Mouse (Mus musculus): ENCODE measurements around the gene Blcap. TPM values are rescaled to one million over a fixed set of nuclear protein-coding genes. Genes with fewer than 3 reads are reported as not detected.

Gene Blcap
- polyA plus RNA-seq, 1 experiment from 2014 or later = 100.0 TPM

DNA sequence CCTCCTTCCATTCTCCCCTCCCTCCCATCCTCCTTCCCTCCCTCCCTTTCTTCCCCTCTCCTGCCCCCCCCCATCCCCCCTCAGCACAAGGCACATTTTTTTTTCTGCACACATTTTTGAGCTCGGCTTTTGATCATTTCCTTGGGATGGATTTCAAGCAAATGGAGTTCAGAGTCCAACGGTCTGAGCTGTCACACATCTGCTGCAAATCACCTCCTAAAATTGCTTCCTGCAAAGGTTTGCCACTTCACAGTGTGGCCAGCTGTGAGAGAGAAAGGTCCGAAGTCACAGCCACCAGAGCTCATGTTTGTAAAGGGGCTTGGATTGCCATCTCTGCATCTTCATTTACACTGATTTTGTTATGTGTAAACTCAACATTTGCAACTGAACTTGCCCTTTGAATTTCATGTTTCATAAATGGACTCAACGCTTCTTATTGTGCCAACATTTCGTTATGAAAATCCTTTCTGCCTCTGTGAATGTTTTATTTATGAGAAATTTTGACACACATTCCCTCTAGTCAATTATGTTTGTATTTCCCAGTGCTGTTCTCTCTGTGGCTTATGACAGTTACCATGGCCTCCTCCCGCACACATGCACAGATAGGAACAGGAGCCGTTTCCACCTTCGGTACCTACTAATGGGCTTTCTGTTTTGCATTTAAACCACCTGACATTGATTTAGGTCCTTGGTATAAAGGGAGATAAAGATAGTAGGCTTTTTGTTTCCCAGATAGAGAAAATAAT lies 39.2 kb downstream of the Blcap start:
- no peak overlapping the region for H3K4me3 ChIP-seq
- no peaks in the 10 kb centered on the region for H3K36me3 ChIP-seq
- peaks cover 59% of the 10 kb centered on the region for H3K4me1 ChIP-seq (replicated peaks)
- no peak for DNase-seq (ENCODE audit: low spot score)
- 67% methylated on average over 8 of the region's 8 CpGs for WGBS
- peaks cover 20% of the 10 kb centered on the region for H3K27me3 ChIP-seq (ENCODE audit: insufficient read depth, poor library complexity, severe bottlenecking)
- peak overlapping the region; percentile 36; the same call in 1 of the 2 replicates for H3K27ac ChIP-seq
- no peaks in the 10 kb centered on the region for H3K9me3 ChIP-seq

DNA sequence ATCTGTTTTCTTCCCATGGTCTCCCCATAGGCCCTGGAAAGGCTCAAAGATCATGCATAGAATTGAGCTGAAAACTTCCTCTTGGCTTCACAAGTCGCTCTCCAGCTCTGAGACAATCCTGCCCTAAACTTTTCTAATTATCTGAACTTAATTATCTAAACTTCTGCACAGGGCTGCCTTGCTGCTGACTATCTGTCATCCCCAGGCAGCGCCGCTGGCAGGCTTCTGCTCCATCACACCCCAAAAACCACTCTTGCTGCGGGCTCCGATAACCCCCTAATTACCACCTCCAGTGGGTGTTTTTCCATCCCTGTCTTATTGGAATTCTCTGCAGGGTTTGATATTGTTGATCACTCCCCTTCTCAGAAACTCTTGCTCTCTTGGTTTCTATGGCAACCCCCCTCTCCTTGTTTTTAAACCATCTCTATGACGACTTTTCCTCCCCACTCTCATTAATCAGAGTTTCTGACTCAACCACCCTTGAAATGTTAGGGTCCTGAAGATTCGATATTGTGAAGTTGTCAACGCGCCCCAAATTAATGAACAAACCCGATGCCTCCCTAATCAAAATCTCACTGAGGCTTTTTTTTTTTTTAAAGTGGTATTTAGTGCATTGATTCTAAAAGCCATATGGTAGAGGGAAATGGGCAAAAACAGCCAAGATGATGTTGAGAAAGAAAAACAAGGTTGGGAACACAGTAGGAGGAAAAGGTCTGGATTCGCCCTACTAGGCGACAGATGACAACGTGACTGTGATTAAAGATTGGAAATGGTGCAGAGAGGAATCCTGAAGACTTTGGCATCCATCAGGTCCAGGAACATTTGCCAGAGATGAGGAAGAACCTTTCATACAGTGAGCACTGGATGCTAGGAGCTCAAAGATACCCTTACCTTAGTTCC lies 40.8 kb downstream of the Blcap start:
- WGBS = 73% methylated on average over 13 of the region's 13 CpGs
- no peak for DNase-seq (ENCODE audit: low spot score)
- no peak overlapping the region for H3K4me3 ChIP-seq
- H3K27me3 ChIP-seq (ENCODE audit: insufficient read depth, poor library complexity, severe bottlenecking) = peaks cover 23% of the 10 kb centered on the region
- H3K36me3 ChIP-seq = no peaks in the 10 kb centered on the region
- H3K27ac ChIP-seq = peak overlapping the region; percentile 45
- no peaks in the 10 kb centered on the region for H3K9me3 ChIP-seq
- peaks cover 57% of the 10 kb centered on the region for H3K4me1 ChIP-seq (replicated peaks)

- DNase-seq (ENCODE audit: low spot score) = no peak
- peaks cover 23% of the 10 kb centered on the region for H3K27me3 ChIP-seq (ENCODE audit: insufficient read depth, poor library complexity, severe bottlenecking)
- no peaks in the 10 kb centered on the region for H3K36me3 ChIP-seq
- no peak overlapping the region for H3K4me3 ChIP-seq
- peaks cover 71% of the 10 kb centered on the region for H3K4me1 ChIP-seq (replicated peaks)
- no peaks in the 10 kb centered on the region for H3K9me3 ChIP-seq
- WGBS = 37% methylated on average over 3 of the region's 3 CpGs
- peak overlapping the region; percentile 81 for H3K27ac ChIP-seq
Observed at GRCm38 (mm10) chr2:157522556-157522955, 48.5 kb downstream of the Blcap start.

GRCm38 (mm10) chr2:157520496-157520895 lies 50.6 kb downstream of the Blcap start:
- Histone ChIP-seq H3K27ac (peak overlapping the region; percentile 76), H3K36me3 (no peaks in the 10 kb centered on the region), H3K4me3 (no peak overlapping the region), H3K9me3 (no peaks in the 10 kb centered on the region), H3K4me1 (replicated peaks) (peaks cover 72% of the 10 kb centered on the region), H3K27me3 (ENCODE audit: insufficient read depth, poor library complexity, severe bottlenecking) (peaks cover 18% of the 10 kb centered on the region)
- DNase-seq (ENCODE audit: low spot score) = no peak
- 22% methylated on average over 5 of the region's 5 CpGs for WGBS

- no peaks in the 10 kb centered on the region for H3K36me3 ChIP-seq
- 41% methylated on average over 6 of the region's 6 CpGs for WGBS
- H3K27ac ChIP-seq = peak overlapping the region; percentile 57
- peaks cover 74% of the 10 kb centered on the region for H3K4me1 ChIP-seq (replicated peaks)
- DNase-seq (ENCODE audit: low spot score) = no peak
- H3K27me3 ChIP-seq (ENCODE audit: insufficient read depth, poor library complexity, severe bottlenecking) = peaks cover 18% of the 10 kb centered on the region
- H3K9me3 ChIP-seq = no peaks in the 10 kb centered on the region
- no peak overlapping the region for H3K4me3 ChIP-seq
Observed at GRCm38 (mm10) chr2:157519452-157519851, 51.6 kb downstream of the Blcap start.

- H3K36me3 ChIP-seq = no peaks in the 10 kb centered on the region
- H3K9me3 ChIP-seq = no peaks in the 10 kb centered on the region
- H3K4me1 ChIP-seq (replicated peaks) = peaks cover 78% of the 10 kb centered on the region
- no peak for DNase-seq (ENCODE audit: low spot score)
- 63% methylated on average over 7 of the region's 7 CpGs for WGBS
- H3K27me3 ChIP-seq (ENCODE audit: insufficient read depth, poor library complexity, severe bottlenecking) = peaks cover 18% of the 10 kb centered on the region
- H3K4me3 ChIP-seq = no peak overlapping the region
- peak overlapping the region; percentile 69 for H3K27ac ChIP-seq
Observed at GRCm38 (mm10) chr2:157518451-157518850, 52.6 kb downstream of the Blcap start.

GRCm38 (mm10) chr2:157517526-157517925 lies 53.5 kb downstream of the Blcap start:
- WGBS = 68% methylated on average over 6 of the region's 6 CpGs
- H3K27me3 ChIP-seq (ENCODE audit: insufficient read depth, poor library complexity, severe bottlenecking) = peaks cover 18% of the 10 kb centered on the region
- DNase-seq (ENCODE audit: low spot score) = no peak

GRCm38 (mm10) chr2:157514353-157514752 lies 56.7 kb downstream of the Blcap start:
- WGBS = 3% methylated on average over 4 of the region's 4 CpGs
- H3K4me1 ChIP-seq (replicated peaks) = peaks cover 74% of the 10 kb centered on the region
- H3K27me3 ChIP-seq (ENCODE audit: insufficient read depth, poor library complexity, severe bottlenecking) = peaks cover 20% of the 10 kb centered on the region
- 0 out of 2 replicates have a peak overlapping the region, but pooled peaks have one; percentile 2 for H3K4me3 ChIP-seq
- no peaks in the 10 kb centered on the region for H3K9me3 ChIP-seq
- no peaks in the 10 kb centered on the region for H3K36me3 ChIP-seq
- H3K27ac ChIP-seq = peak overlapping the region; percentile 86
- no peak for DNase-seq (ENCODE audit: low spot score)

More at GRCm38 (mm10) chr2:157517526-157517925, 53.5 kb downstream of the Blcap start:
- Histone ChIP-seq H3K27ac (peak overlapping the region; percentile 69), H3K9me3 (no peaks in the 10 kb centered on the region), H3K36me3 (no peaks in the 10 kb centered on the region), H3K4me3 (no peak overlapping the region), H3K4me1 (replicated peaks) (peaks cover 79% of the 10 kb centered on the region)

DNA sequence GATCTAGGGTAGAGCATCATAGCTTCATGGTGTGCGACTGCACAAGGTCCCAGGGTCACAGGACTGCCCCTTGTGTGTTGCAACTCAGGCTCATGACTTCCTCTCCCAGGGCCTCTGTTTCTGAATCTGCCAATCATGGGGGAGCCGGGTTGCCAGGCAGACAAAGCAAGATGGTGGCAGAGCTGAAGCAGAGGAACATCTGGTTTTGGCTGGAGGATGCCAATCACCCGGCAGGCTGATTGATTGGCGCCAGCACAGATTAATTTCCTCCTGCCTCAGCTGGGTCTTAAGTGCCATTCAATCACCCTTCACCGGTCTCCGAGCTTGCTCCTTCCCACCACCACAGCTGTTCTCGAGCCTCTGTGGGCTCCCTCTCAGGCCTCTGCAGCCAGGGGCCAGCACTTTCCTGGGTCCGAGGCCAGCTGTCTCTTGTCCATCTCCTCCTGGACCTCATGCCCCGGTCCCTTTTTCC lies 57.3 kb downstream of the Blcap start:
- Histone ChIP-seq H3K4me1 (replicated peaks) (peaks cover 70% of the 10 kb centered on the region), H3K27me3 (ENCODE audit: insufficient read depth, poor library complexity, severe bottlenecking) (peaks cover 22% of the 10 kb centered on the region), H3K4me3 (no peak overlapping the region), H3K27ac (peak overlapping the region; percentile 86), H3K9me3 (no peaks in the 10 kb centered on the region), H3K36me3 (no peaks in the 10 kb centered on the region)
- DNase-seq (ENCODE audit: low spot score) = peak; percentile 72
- 33% methylated on average over 9 of the region's 9 CpGs for WGBS

- 93% methylated on average over 9 of the region's 9 CpGs for WGBS
- H3K27ac ChIP-seq = peak overlapping the region; percentile 86; the same call in 1 of the 2 replicates
- no peak for DNase-seq (ENCODE audit: low spot score)
- H3K4me1 ChIP-seq (replicated peaks) = peaks cover 70% of the 10 kb centered on the region
- no peak overlapping the region for H3K4me3 ChIP-seq
- no peaks in the 10 kb centered on the region for H3K9me3 ChIP-seq
- no peaks in the 10 kb centered on the region for H3K36me3 ChIP-seq
- peaks cover 22% of the 10 kb centered on the region for H3K27me3 ChIP-seq (ENCODE audit: insufficient read depth, poor library complexity, severe bottlenecking)
Observed at GRCm38 (mm10) chr2:157512859-157513258, 58.2 kb downstream of the Blcap start.

- 73% methylated on average over 4 of the region's 4 CpGs for WGBS
- H3K4me1 ChIP-seq (replicated peaks) = peaks cover 81% of the 10 kb centered on the region
- H3K27ac ChIP-seq = no peak overlapping the region
- H3K9me3 ChIP-seq = no peaks in the 10 kb centered on the region
- H3K4me3 ChIP-seq = no peak overlapping the region
- no peaks in the 10 kb centered on the region for H3K36me3 ChIP-seq
- H3K27me3 ChIP-seq (ENCODE audit: insufficient read depth, poor library complexity, severe bottlenecking) = peaks cover 34% of the 10 kb centered on the region
- DNase-seq (ENCODE audit: low spot score) = no peak
Observed at GRCm38 (mm10) chr2:157510031-157510430, 61.0 kb downstream of the Blcap start.

- Histone ChIP-seq H3K4me1 (replicated peaks) (peaks cover 77% of the 10 kb centered on the region), H3K36me3 (no peaks in the 10 kb centered on the region), H3K4me3 (no peak overlapping the region), H3K27ac (no peak overlapping the region), H3K9me3 (no peaks in the 10 kb centered on the region), H3K27me3 (ENCODE audit: insufficient read depth, poor library complexity, severe bottlenecking) (peaks cover 37% of the 10 kb centered on the region)
- 80% methylated on average over 5 of the region's 5 CpGs for WGBS
- DNase-seq (ENCODE audit: low spot score) = no peak
Observed at GRCm38 (mm10) chr2:157509182-157509581, 61.9 kb downstream of the Blcap start.

DNA sequence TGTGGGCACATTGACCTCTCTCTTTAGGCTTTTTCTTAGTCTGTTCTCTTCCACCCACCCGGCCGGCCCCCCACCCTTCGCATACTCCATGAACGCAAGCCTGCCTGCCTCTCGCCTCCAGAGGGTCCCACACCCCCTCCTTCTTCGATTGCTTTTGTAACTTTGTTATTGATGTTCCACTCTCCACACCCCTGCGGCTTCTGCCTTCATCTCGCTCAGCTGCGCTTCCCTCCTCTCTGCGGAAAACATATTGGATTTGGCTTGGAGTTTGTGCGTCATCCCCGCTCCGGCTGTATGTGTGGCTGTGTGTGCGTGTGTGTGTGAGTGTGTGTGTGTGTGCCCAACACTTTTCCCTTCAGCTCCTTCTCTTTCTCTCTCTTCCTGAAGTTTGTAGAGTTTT lies 64.3 kb downstream of the Blcap start:
- peak; percentile 40 for DNase-seq (ENCODE audit: low spot score)
- Histone ChIP-seq H3K4me3 (peak overlapping the region; percentile 18), H3K27me3 (ENCODE audit: insufficient read depth, poor library complexity, severe bottlenecking) (peaks cover 37% of the 10 kb centered on the region), H3K27ac (peak overlapping the region; percentile 73), H3K36me3 (no peaks in the 10 kb centered on the region), H3K9me3 (no peaks in the 10 kb centered on the region), H3K4me1 (replicated peaks) (peaks cover 73% of the 10 kb centered on the region)
- WGBS = 15% methylated on average over 14 of the region's 14 CpGs

Measured in hindbrain, embryonic 10.5 days (tissue).